Mouse (Mus musculus): ENCODE measurements at regions not wholly inside any gene's neighbourhood (a gene's known extent, or its start where the extent isn't known, plus 50 kb on each side); places are given as distances from the start of the nearest gene placed in this dataset.
"Not testable (repeated sequence)": the region's sequence is repeated elsewhere in the genome, so short reads cannot be mapped to it uniquely, and the experiment has no call there.

- WGBS, result 49% methylated on average over 2 of the region's 2 CpGs
- no peaks in the 10 kb centered on the region for H3K4me1 ChIP-seq
- H3K36me3 ChIP-seq, result no peaks in the 10 kb centered on the region
- no peaks in the 10 kb centered on the region for H3K27me3 ChIP-seq (ENCODE audit: insufficient read depth, poor library complexity, severe bottlenecking)
- H3K4me3 ChIP-seq, result no peak overlapping the region
- no peak overlapping the region for H3K27ac ChIP-seq
- no peak for DNase-seq (ENCODE audit: low spot score)
- H3K9me3 ChIP-seq, result no peaks in the 10 kb centered on the region
Observed at GRCm38 (mm10) chr11:16611741-16612140, 103.5 kb upstream of the Sec61g start.

GRCm38 (mm10) chr11:16612524-16612923 lies 104.2 kb upstream of the Sec61g start:
- H3K36me3 ChIP-seq, result no peaks in the 10 kb centered on the region
- 75% methylated on average over 3 of the region's 3 CpGs for WGBS
- H3K27ac ChIP-seq, result no peak overlapping the region
- H3K9me3 ChIP-seq, result no peaks in the 10 kb centered on the region
- H3K27me3 ChIP-seq (ENCODE audit: insufficient read depth, poor library complexity, severe bottlenecking), result no peaks in the 10 kb centered on the region
- no peaks in the 10 kb centered on the region for H3K4me1 ChIP-seq
- DNase-seq (ENCODE audit: low spot score), result no peak
- H3K4me3 ChIP-seq, result no peak overlapping the region

- 82% methylated on average over 1 of the region's 1 CpGs for WGBS
- no peak for DNase-seq (ENCODE audit: low spot score)
- Histone ChIP-seq H3K27ac (no peak overlapping the region), H3K4me1 (no peaks in the 10 kb centered on the region), H3K4me3 (no peak overlapping the region), H3K27me3 (ENCODE audit: insufficient read depth, poor library complexity, severe bottlenecking) (no peaks in the 10 kb centered on the region), H3K9me3 (no peaks in the 10 kb centered on the region), H3K36me3 (no peaks in the 10 kb centered on the region)
Observed at GRCm38 (mm10) chr11:16619736-16620135, 111.5 kb upstream of the Sec61g start.

GRCm38 (mm10) chr11:16623694-16624093 lies 115.4 kb upstream of the Sec61g start:
- WGBS, result 75% methylated on average over 2 of the region's 2 CpGs
- no peak for DNase-seq (ENCODE audit: low spot score)
- Histone ChIP-seq H3K9me3 (no peaks in the 10 kb centered on the region), H3K27me3 (ENCODE audit: insufficient read depth, poor library complexity, severe bottlenecking) (no peaks in the 10 kb centered on the region), H3K36me3 (no peaks in the 10 kb centered on the region), H3K27ac (no peak overlapping the region), H3K4me3 (no peak overlapping the region), H3K4me1 (no peaks in the 10 kb centered on the region)

- Histone ChIP-seq H3K27me3 (ENCODE audit: insufficient read depth, poor library complexity, severe bottlenecking) (no peaks in the 10 kb centered on the region), H3K27ac (no peak overlapping the region), H3K4me3 (no peak overlapping the region), H3K4me1 (no peaks in the 10 kb centered on the region), H3K36me3 (no peaks in the 10 kb centered on the region), H3K9me3 (no peaks in the 10 kb centered on the region)
- 72% methylated on average over 7 of the region's 7 CpGs for WGBS
- DNase-seq (ENCODE audit: low spot score), result no peak
Observed at GRCm38 (mm10) chr11:16627294-16628085, 119.2 kb upstream of the Sec61g start.

GRCm38 (mm10) chr11:16629410-16630129 lies 121.3 kb upstream of the Sec61g start:
- Histone ChIP-seq H3K27ac (no peak overlapping the region), H3K4me3 (no peak overlapping the region), H3K36me3 (no peaks in the 10 kb centered on the region), H3K27me3 (ENCODE audit: insufficient read depth, poor library complexity, severe bottlenecking) (no peaks in the 10 kb centered on the region), H3K9me3 (no peaks in the 10 kb centered on the region), H3K4me1 (no peaks in the 10 kb centered on the region)
- WGBS, result 55% methylated on average over 1 of the region's 1 CpGs
- no peak for DNase-seq (ENCODE audit: low spot score)

GRCm38 (mm10) chr11:16635796-16636195 lies 116.2 kb upstream of the Egfr start:
- 92% methylated on average over 11 of the region's 11 CpGs for WGBS
- H3K27ac ChIP-seq; H3K4me1 ChIP-seq; H3K4me3 ChIP-seq; H3K36me3 ChIP-seq; DNase-seq (ENCODE audit: low spot score); H3K27me3 ChIP-seq (ENCODE audit: insufficient read depth, poor library complexity, severe bottlenecking); H3K9me3 ChIP-seq: not testable (repeated sequence)

GRCm38 (mm10) chr11:16637679-16638078 lies 114.3 kb upstream of the Egfr start:
- no peak for DNase-seq (ENCODE audit: low spot score)
- H3K9me3 ChIP-seq, result no peaks in the 10 kb centered on the region
- H3K27ac ChIP-seq, result no peak overlapping the region
- WGBS, result 83% methylated on average over 2 of the region's 2 CpGs
- H3K4me3 ChIP-seq, result no peak overlapping the region
- H3K4me1 ChIP-seq, result no peaks in the 10 kb centered on the region
- no peaks in the 10 kb centered on the region for H3K36me3 ChIP-seq
- no peaks in the 10 kb centered on the region for H3K27me3 ChIP-seq (ENCODE audit: insufficient read depth, poor library complexity, severe bottlenecking)

GRCm38 (mm10) chr11:16638349-16638748 lies 113.7 kb upstream of the Egfr start:
- H3K36me3 ChIP-seq, result no peaks in the 10 kb centered on the region
- H3K27me3 ChIP-seq (ENCODE audit: insufficient read depth, poor library complexity, severe bottlenecking), result no peaks in the 10 kb centered on the region
- H3K9me3 ChIP-seq, result no peaks in the 10 kb centered on the region
- H3K4me3 ChIP-seq, result no peak overlapping the region
- 82% methylated on average over 4 of the region's 4 CpGs for WGBS
- no peaks in the 10 kb centered on the region for H3K4me1 ChIP-seq
- no peak for DNase-seq (ENCODE audit: low spot score)
- no peak overlapping the region for H3K27ac ChIP-seq

GRCm38 (mm10) chr11:16649599-16649998 lies 102.4 kb upstream of the Egfr start:
- no peaks in the 10 kb centered on the region for H3K9me3 ChIP-seq
- no peak for DNase-seq (ENCODE audit: low spot score)
- H3K27me3 ChIP-seq (ENCODE audit: insufficient read depth, poor library complexity, severe bottlenecking), result no peaks in the 10 kb centered on the region
- H3K27ac ChIP-seq, result no peak overlapping the region
- H3K4me1 ChIP-seq, result no peaks in the 10 kb centered on the region
- H3K36me3 ChIP-seq, result no peaks in the 10 kb centered on the region
- H3K4me3 ChIP-seq, result no peak overlapping the region

GRCm38 (mm10) chr11:16663806-16664205 lies 88.2 kb upstream of the Egfr start:
- H3K36me3 ChIP-seq, result no peaks in the 10 kb centered on the region
- H3K27ac ChIP-seq, result no peak overlapping the region
- no peak for DNase-seq (ENCODE audit: low spot score)
- no peaks in the 10 kb centered on the region for H3K4me1 ChIP-seq
- H3K27me3 ChIP-seq (ENCODE audit: insufficient read depth, poor library complexity, severe bottlenecking), result no peaks in the 10 kb centered on the region
- H3K4me3 ChIP-seq, result no peak overlapping the region
- 88% methylated on average over 3 of the region's 3 CpGs for WGBS
- no peaks in the 10 kb centered on the region for H3K9me3 ChIP-seq

GRCm38 (mm10) chr11:16669453-16670251 lies 82.4 kb upstream of the Egfr start:
- no peaks in the 10 kb centered on the region for H3K4me1 ChIP-seq
- no peaks in the 10 kb centered on the region for H3K36me3 ChIP-seq
- no peaks in the 10 kb centered on the region for H3K27me3 ChIP-seq (ENCODE audit: insufficient read depth, poor library complexity, severe bottlenecking)
- H3K4me3 ChIP-seq, result no peak overlapping the region
- H3K27ac ChIP-seq, result no peak overlapping the region
- H3K9me3 ChIP-seq, result no peaks in the 10 kb centered on the region
- WGBS, result 85% methylated on average over 4 of the region's 4 CpGs
- DNase-seq (ENCODE audit: low spot score), result no peak

GRCm38 (mm10) chr11:16670282-16670681 lies 81.7 kb upstream of the Egfr start:
- no peak for DNase-seq (ENCODE audit: low spot score)
- WGBS, result 82% methylated on average over 1 of the region's 1 CpGs

More at GRCm38 (mm10) chr11:16670282-16670681, 81.7 kb upstream of the Egfr start:
- Histone ChIP-seq H3K27me3 (ENCODE audit: insufficient read depth, poor library complexity, severe bottlenecking) (no peaks in the 10 kb centered on the region), H3K9me3 (no peaks in the 10 kb centered on the region), H3K4me3 (no peak overlapping the region), H3K4me1 (no peaks in the 10 kb centered on the region), H3K27ac (no peak overlapping the region), H3K36me3 (no peaks in the 10 kb centered on the region)
